Mouse (Mus musculus) midbrain, embryonic 14.5 days (tissue): ENCODE data around the gene Adh6a. TPM values are rescaled to one million over a fixed set of nuclear protein-coding genes. Genes with fewer than 3 reads are reported as not detected.

Source experiments
- ATAC-seq: fragments of 200-750 bp; cut with Nextera tagmentation; 2 replicates; pipeline ENCODE4 v1.8.0; 2017; ENCODE audit warnings: moderate number of reproducible peaks, moderate library complexity; ENCODE audit not compliant: low FRiP score, low TSS enrichment
- DNase-seq: peaks from one replicate; pipeline ENCODE4 v3.0.0-alpha.2; 2015
- H3K27ac ChIP-seq: fragments of 300-500 bp; sonication (generic); replicated peaks from 2 replicates; pipeline ENCODE4 v1.5.1; 2014; ENCODE audit warnings: mild to moderate bottlenecking, low read depth, low read length, moderate library complexity
- H3K27me3 ChIP-seq: fragments of 300-500 bp; sonication (generic); 2 replicates; pipeline ENCODE4 v1.6.1; 2014; ENCODE audit warnings: low read length, control low read depth, mixed read lengths; ENCODE audit not compliant: control insufficient read depth, insufficient read depth
- H3K36me3 ChIP-seq: fragments of 300-500 bp; sonication (generic); 2 replicates; pipeline ENCODE4 v1.6.1; 2014; ENCODE audit warnings: low read length, control low read depth; ENCODE audit not compliant: control insufficient read depth, insufficient read depth
- H3K4me1 ChIP-seq: fragments of 300-500 bp; sonication (generic); 2 replicates; pipeline ENCODE4 v1.6.1; 2014; ENCODE audit warnings: mild to moderate bottlenecking, antibody characterized with exemption, low read length, control low read depth; ENCODE audit not compliant: control insufficient read depth, insufficient read depth
- H3K4me2 ChIP-seq: fragments of 300-500 bp; sonication (generic); 2 replicates; pipeline ENCODE4 v1.6.1; 2014; ENCODE audit warnings: mild to moderate bottlenecking, low read length, moderate library complexity
- H3K4me3 ChIP-seq: fragments of 300-500 bp; sonication (generic); replicated peaks from 2 replicates; pipeline ENCODE4 v1.5.1; 2014; ENCODE audit warnings: low read depth, low read length
- H3K9ac ChIP-seq: fragments of 300-500 bp; sonication (generic); replicated peaks from 2 replicates; pipeline ENCODE4 v1.6.1; 2014; ENCODE audit warnings: mild to moderate bottlenecking, low read length, moderate library complexity
- H3K9me3 ChIP-seq: fragments of 300-500 bp; sonication (generic); 2 replicates; pipeline ENCODE4 v1.6.1; 2016; ENCODE audit warnings: low read length, control low read depth, mixed read lengths; ENCODE audit not compliant: control insufficient read depth
- WGBS: fragments of 180-500 bp; shearing (Covaris S2); extraction: QIAGEN DNeasy Blood & Tissue Kit; methylation state at CpG from one replicate; pipeline ENCODE4 v1.1.7; 2014; 5-methylcytosine and 5-hydroxymethylcytosine counted together
- polyA plus RNA-seq: library from polyadenylated mRNA; unstranded; fragments of >200 nt; fragmentation: Nextera tagmentation; extraction: Ambion mirVana; gene quantifications from 2 replicates; pipeline ENCODE4 v1.2.1, GENCODE M21; 2014

Adh6a gene
- polyA plus RNA-seq, 1 experiment from 2014 or later, result not detected

GRCm38 (mm10) chr3:138287686-138288085 is 25.4 kb upstream of the Adh6a start:
- DNase-seq, result no peak
- no peak overlapping the region for H3K4me3 ChIP-seq
- no peak for ATAC-seq
- no peak overlapping the region for H3K27ac ChIP-seq
- no peak overlapping the region for H3K9ac ChIP-seq
- no peaks in the 10 kb centered on the region for H3K36me3 ChIP-seq
- 90% methylated on average over 4 of the region's 4 CpGs for WGBS
- no peaks in the 10 kb centered on the region for H3K9me3 ChIP-seq
- H3K4me2 ChIP-seq, result no peak overlapping the region
- H3K27me3 ChIP-seq, result no peaks in the 10 kb centered on the region
- no peaks in the 10 kb centered on the region for H3K4me1 ChIP-seq

- 48% methylated on average over 2 of the region's 2 CpGs for WGBS
- Histone ChIP-seq H3K9ac (no peak overlapping the region), H3K4me2 (no peak overlapping the region), H3K27ac (no peak overlapping the region), H3K27me3 (no peaks in the 10 kb centered on the region), H3K4me1 (no peaks in the 10 kb centered on the region), H3K36me3 (no peaks in the 10 kb centered on the region), H3K9me3 (no peaks in the 10 kb centered on the region), H3K4me3 (no peak overlapping the region)
- DNase-seq, result no peak
- ATAC-seq, result no peak
Measured at GRCm38 (mm10) chr3:138290672-138291071, 22.4 kb upstream of the Adh6a start.

- no peak overlapping the region for H3K27ac ChIP-seq
- ATAC-seq (no peak), DNase-seq (no peak)
- no peak overlapping the region for H3K4me3 ChIP-seq
- no peaks in the 10 kb centered on the region for H3K9me3 ChIP-seq
- no peak overlapping the region for H3K9ac ChIP-seq
- H3K4me1 ChIP-seq, result no peaks in the 10 kb centered on the region
- no peaks in the 10 kb centered on the region for H3K36me3 ChIP-seq
- H3K27me3 ChIP-seq, result no peaks in the 10 kb centered on the region
- WGBS, result 95% methylated on average over 4 of the region's 4 CpGs
- H3K4me2 ChIP-seq, result no peak overlapping the region
Measured at GRCm38 (mm10) chr3:138291529-138292117, 21.5 kb upstream of the Adh6a start.

GRCm38 (mm10) chr3:138293298-138293895 is 19.7 kb upstream of the Adh6a start:
- H3K4me1 ChIP-seq, result no peaks in the 10 kb centered on the region
- H3K27ac ChIP-seq, result no peak overlapping the region
- no peaks in the 10 kb centered on the region for H3K27me3 ChIP-seq
- DNase-seq (no peak), ATAC-seq (no peak)
- WGBS, result 87% methylated on average over 7 of the region's 7 CpGs
- H3K9me3 ChIP-seq, result peaks cover 10% of the 10 kb centered on the region
- H3K4me2 ChIP-seq, result no peak overlapping the region
- H3K4me3 ChIP-seq, result no peak overlapping the region
- no peak overlapping the region for H3K9ac ChIP-seq
- H3K36me3 ChIP-seq, result no peaks in the 10 kb centered on the region

GRCm38 (mm10) chr3:138300130-138300529 is 13.0 kb upstream of the Adh6a start:
- Histone ChIP-seq H3K4me3 (no peak overlapping the region), H3K4me2 (no peak overlapping the region), H3K27ac (no peak overlapping the region), H3K27me3 (no peaks in the 10 kb centered on the region), H3K9ac (no peak overlapping the region), H3K9me3 (peaks cover 11% of the 10 kb centered on the region), H3K4me1 (no peaks in the 10 kb centered on the region), H3K36me3 (no peaks in the 10 kb centered on the region)
- ATAC-seq, result no peak
- 94% methylated on average over 9 of the region's 9 CpGs for WGBS
- no peak for DNase-seq

GRCm38 (mm10) chr3:138302676-138303075 is 10.4 kb upstream of the Adh6a start:
- Histone ChIP-seq H3K4me1 (no peaks in the 10 kb centered on the region), H3K27ac (no peak overlapping the region), H3K4me2 (no peak overlapping the region), H3K4me3 (no peak overlapping the region), H3K9ac (no peak overlapping the region), H3K36me3 (no peaks in the 10 kb centered on the region), H3K27me3 (no peaks in the 10 kb centered on the region), H3K9me3 (peaks cover 9% of the 10 kb centered on the region)
- DNase-seq, result no peak
- WGBS, result 61% methylated on average over 4 of the region's 4 CpGs
- ATAC-seq, result no peak

GRCm38 (mm10) chr3:138303771-138304488 is 9.2 kb upstream of the Adh6a start:
- Histone ChIP-seq H3K4me2 (no peak overlapping the region), H3K4me1 (no peaks in the 10 kb centered on the region), H3K4me3 (no peak overlapping the region), H3K36me3 (no peaks in the 10 kb centered on the region), H3K27me3 (no peaks in the 10 kb centered on the region), H3K27ac (no peak overlapping the region), H3K9ac (no peak overlapping the region), H3K9me3 (no peaks in the 10 kb centered on the region)
- 91% methylated on average over 6 of the region's 6 CpGs for WGBS
- ATAC-seq, result no peak
- peak; percentile 8 for DNase-seq

GRCm38 (mm10) chr3:138304489-138304871 is 8.6 kb upstream of the Adh6a start:
- no peak overlapping the region for H3K4me2 ChIP-seq
- H3K9ac ChIP-seq, result no peak overlapping the region
- DNase-seq (no peak), ATAC-seq (no peak)
- no peaks in the 10 kb centered on the region for H3K36me3 ChIP-seq
- H3K9me3 ChIP-seq, result no peaks in the 10 kb centered on the region
- H3K4me3 ChIP-seq, result no peak overlapping the region
- no peaks in the 10 kb centered on the region for H3K27me3 ChIP-seq
- H3K4me1 ChIP-seq, result no peaks in the 10 kb centered on the region
- 46% methylated on average over 4 of the region's 4 CpGs for WGBS
- no peak overlapping the region for H3K27ac ChIP-seq
